In the genomic region with DNA sequence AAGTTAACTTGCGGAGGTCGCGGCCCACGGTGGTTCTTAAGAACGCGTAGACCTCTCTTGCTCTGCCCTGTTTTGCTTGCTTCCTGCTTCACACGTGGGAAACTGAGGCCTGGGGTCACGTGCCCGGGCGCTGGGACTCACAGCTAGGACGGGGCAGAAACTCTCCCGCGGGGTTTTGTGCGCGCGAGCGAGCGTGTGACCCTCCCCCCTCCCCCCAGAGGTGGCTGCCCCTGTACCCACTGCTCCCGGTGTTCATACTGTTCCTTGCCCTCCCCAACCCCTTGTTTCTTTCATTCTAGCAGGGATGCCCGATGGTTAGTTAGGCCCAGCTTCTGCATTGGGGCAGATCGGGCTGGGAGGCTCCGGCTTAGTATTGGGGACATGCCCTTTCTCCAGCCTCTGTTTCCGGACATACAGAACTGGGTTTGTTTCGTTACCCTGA, we compare ENCODE assay signal across 9 mouse cellular contexts. TPM values are rescaled to one million over a fixed set of nuclear protein-coding genes. Genes with fewer than 3 reads are reported as not detected.
DNase-seq lines count a peak whose midpoint lies in the region; ATAC-seq and TF ChIP-seq lines count a peak whose summit lies in the region.
"Had no signal": no experiment of that assay in that cellular context is flagged by ENCODE, and none has a peak within 500 bp of the region (broad histone marks: within the 10 kb centered on the region; RNA-seq: fewer than 3 reads in every experiment).

No protein-coding gene starts in this region.

- WGBS in forebrain, embryonic 16.5 days = 0% methylated on average over 24 of the region's 24 CpGs
- WGBS in liver, embryonic 15.5 days (ENCODE audit: insufficient replicate concordance) = 0% methylated on average over 24 of the region's 24 CpGs

- peaks cover 63% of the 10 kb centered on the region for H3K4me1 ChIP-seq in E14TG2a.4 (replicated peaks; ENCODE audit: low read depth, low read length)
- peaks cover 17% of the 10 kb centered on the region for H3K4me1 ChIP-seq in forebrain, embryonic 16.5 days (replicated peaks; ENCODE audit: control insufficient read depth, insufficient read depth, low read length)
- H3K4me1 ChIP-seq in liver, embryonic 15.5 days (replicated peaks) = peaks cover 77% of the 10 kb centered on the region

- H3K9ac ChIP-seq in forebrain, embryonic 16.5 days (replicated peaks; ENCODE audit: low read depth, low read length) = peak overlapping the region; percentile 75
- peak overlapping the region; percentile 85 for H3K9ac ChIP-seq in liver, embryonic 15.5 days

- no peak for TF ChIP-seq CTCF in E14TG2a.4 (conservative IDR thresholded peaks at IDR 0.05; ENCODE audit: low read length)

- peak; percentile 60 for DNase-seq in embryo, embryonic 10.5 days (ENCODE audit: low spot score)
- DNase-seq in embryo, embryonic 10 days (ENCODE audit: low spot score) = no peak
- DNase-seq in gastrocnemius, postnatal 25 days = no peak
- DNase-seq in cerebellum, postnatal 36 days = no peak
- no peak for DNase-seq in cerebellum, postnatal 4 days (ENCODE audit: low spot score in 2 of 2)

- peak overlapping the region; percentile 86 for H3K4me2 ChIP-seq in forebrain, embryonic 16.5 days (ENCODE audit: low read length)
- H3K4me2 ChIP-seq in liver, embryonic 15.5 days = peak overlapping the region; percentile 94

- H3K27me3 ChIP-seq in E14TG2a.4 (ENCODE audit: insufficient read depth, low read length) = peaks cover 13% of the 10 kb centered on the region; the same call in 1 of the 2 replicates
- H3K27me3 ChIP-seq in forebrain, embryonic 16.5 days (replicated peaks; ENCODE audit: control insufficient read depth, insufficient read depth, low read length) = no peaks in the 10 kb centered on the region
- H3K27me3 ChIP-seq in liver, embryonic 15.5 days = no peaks in the 10 kb centered on the region

- H3K9me3 ChIP-seq in E14TG2a.4 (ENCODE audit: low read length) = no peaks in the 10 kb centered on the region
- no peaks in the 10 kb centered on the region for H3K9me3 ChIP-seq in forebrain, embryonic 16.5 days (ENCODE audit: control insufficient read depth, low read length)
- H3K9me3 ChIP-seq in liver, embryonic 15.5 days (replicated peaks) = no peaks in the 10 kb centered on the region

- H3K36me3 ChIP-seq in E14TG2a.4 (ENCODE audit: insufficient read depth, low read length) = no peaks in the 10 kb centered on the region; the same call in 1 of the 2 replicates
- H3K36me3 ChIP-seq in forebrain, embryonic 16.5 days (ENCODE audit: control insufficient read depth, insufficient read depth) = no peaks in the 10 kb centered on the region
- no peaks in the 10 kb centered on the region for H3K36me3 ChIP-seq in liver, embryonic 15.5 days (replicated peaks)

- H3K4me3 ChIP-seq in E14TG2a.4 (replicated peaks; ENCODE audit: low read length) = peak overlapping the region; percentile 87
- H3K4me3 ChIP-seq in forebrain, embryonic 16.5 days (replicated peaks; ENCODE audit: low read length) = peak overlapping the region; percentile 80
- peak overlapping the region; percentile 77 for H3K4me3 ChIP-seq in liver, embryonic 15.5 days (replicated peaks)

- peak overlapping the region; percentile 46; the same call in 1 of the 2 replicates for H3K27ac ChIP-seq in forebrain, embryonic 16.5 days (ENCODE audit: low read length)
- peak overlapping the region; percentile 84 for H3K27ac ChIP-seq in liver, embryonic 15.5 days (replicated peaks)

- ATAC-seq in forebrain, embryonic 16.5 days = no peak; the same call in 1 of the 2 replicates
- ATAC-seq in liver, embryonic 15.5 days (ENCODE audit: insufficient read depth) = peak; percentile 14; the same call in 1 of the 2 replicates

RNA-seq across cellular contexts. Expression of gene Tpst2, which starts 0.4 kb away (rescaled TPM):
- 27.9 and 30.2 TPM in 2 replicates for polyA plus RNA-seq in forebrain, embryonic 16.5 days (2015; fragmentation: Nextera tagmentation; extraction: Ambion mirVana)
- 34.5 and 43.8 TPM in 2 replicates for polyA plus RNA-seq in liver, embryonic 15.5 days (2015; fragmentation: Nextera tagmentation; extraction: Ambion mirVana)
- total RNA-seq in gastrocnemius, postnatal 25 days (2021) = 10 to 100 TPM; 16.8 to 17.8 TPM

RNA-seq across cellular contexts. Expression of gene Crybb1, which starts 21.3 kb away (rescaled TPM):
- polyA plus RNA-seq in forebrain, embryonic 16.5 days (2015; fragmentation: Nextera tagmentation; extraction: Ambion mirVana) = 4.6 and 5.8 TPM in 2 replicates
- polyA plus RNA-seq in liver, embryonic 15.5 days (2015; fragmentation: Nextera tagmentation; extraction: Ambion mirVana) = 0.25 and 0.40 TPM in 2 replicates
- total RNA-seq in gastrocnemius, postnatal 25 days (2021) = 1 to 10 TPM; 3.2 to 3.9 TPM
- total RNA-seq: hematopoietic stem cell, adult 5-6 weeks had no signal

RNA-seq across cellular contexts. Expression of gene Cryba4, which starts 24.6 kb away (rescaled TPM):
- 0.75 and 1.4 TPM in 2 replicates for polyA plus RNA-seq in forebrain, embryonic 16.5 days (2015; fragmentation: Nextera tagmentation; extraction: Ambion mirVana)
- polyA plus RNA-seq in liver, embryonic 15.5 days (2015; fragmentation: Nextera tagmentation; extraction: Ambion mirVana) = 0.70 and 0.85 TPM in 2 replicates
- under 1 TPM in 1 of 2 experiments, not detected in 1; 0.46 TPM for total RNA-seq in gastrocnemius, postnatal 25 days (2021)
- total RNA-seq: hematopoietic stem cell, adult 5-6 weeks had no signal

RNA-seq across cellular contexts. Expression of gene Tfip11, which starts 49.2 kb away (rescaled TPM):
- polyA plus RNA-seq in forebrain, embryonic 16.5 days (2015; fragmentation: Nextera tagmentation; extraction: Ambion mirVana) = 34.7 and 36.7 TPM in 2 replicates
- 12.0 and 13.1 TPM in 2 replicates for polyA plus RNA-seq in liver, embryonic 15.5 days (2015; fragmentation: Nextera tagmentation; extraction: Ambion mirVana)
- total RNA-seq in gastrocnemius, postnatal 25 days (2021) = 10 to 100 TPM; 10.6 to 10.7 TPM
